ENCODE assay signal across 10 mouse cellular contexts in the genomic region with DNA sequence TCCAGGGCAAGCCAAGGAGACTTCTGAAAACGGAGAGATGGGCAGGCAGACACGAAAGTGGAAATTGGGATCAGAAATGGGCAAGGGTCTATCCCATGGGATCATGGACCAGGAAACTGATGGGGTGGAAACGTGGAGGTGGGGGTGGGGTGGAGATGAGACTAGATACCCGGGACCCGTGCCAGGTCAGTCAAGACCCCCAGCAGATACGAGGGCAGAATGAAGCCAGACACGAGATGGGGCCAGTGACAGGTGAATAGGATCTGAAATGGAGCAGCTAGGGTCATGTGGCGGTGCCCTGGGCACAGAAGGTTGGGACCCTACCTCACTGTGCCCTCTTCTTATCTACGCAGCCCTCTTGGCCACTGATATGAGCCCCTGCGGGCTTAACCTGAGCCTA. TPM values are rescaled to one million over a fixed set of nuclear protein-coding genes. Genes with fewer than 3 reads are reported as not detected.
DNase-seq lines count a peak whose midpoint lies in the region; ATAC-seq and TF ChIP-seq lines count a peak whose summit lies in the region.
"Had no signal": no experiment of that assay in that cellular context is flagged by ENCODE, and none has a peak within 500 bp of the region (broad histone marks: within the 10 kb centered on the region; RNA-seq: fewer than 3 reads in every experiment).

No protein-coding gene starts in this region.

- peak; percentile 38 for DNase-seq in kidney, postnatal 10 days
- DNase-seq in kidney, adult 8-10 months: no peak
- DNase-seq in layer of hippocampus, adult 9-11 months: no peak
- DNase-seq in adrenal gland, adult (ENCODE audit: inconsistent age in 2 of 2, low spot score in 1 of 2): no peak
- no peak for DNase-seq in left cerebral cortex, postnatal 14 days (ENCODE audit: low spot score in 2 of 2)
- DNase-seq: right cerebral cortex, postnatal 14 days had no signal

- TF ChIP-seq CTCF in intestine, postnatal 0 days (IDR thresholded peaks at IDR 0.05; ENCODE audit: low read depth): no peak

- H3K4me2 ChIP-seq in forebrain, embryonic 12.5 days: peak overlapping the region; percentile 70
- H3K4me2 ChIP-seq in intestine, postnatal 0 days (replicated peaks; ENCODE audit: low read depth): peak overlapping the region; percentile 63; the same call in 1 of the 2 replicates
- peak overlapping the region; percentile 62; the same call in 1 of the 2 replicates for H3K4me2 ChIP-seq in neural tube, embryonic 14.5 days (ENCODE audit: low read depth, low read length)

- peaks cover 49% of the 10 kb centered on the region for H3K36me3 ChIP-seq in forebrain, embryonic 12.5 days (replicated peaks)
- peaks cover 46% of the 10 kb centered on the region for H3K36me3 ChIP-seq in intestine, postnatal 0 days (ENCODE audit: control insufficient read depth, insufficient read depth)
- peaks cover 16% of the 10 kb centered on the region for H3K36me3 ChIP-seq in neural tube, embryonic 14.5 days (ENCODE audit: control insufficient read depth, insufficient read depth, low read length)

- 86% methylated on average over 10 of the region's 10 CpGs for WGBS in forebrain, embryonic 12.5 days
- WGBS in intestine, postnatal 0 days: 80% methylated on average over 10 of the region's 10 CpGs
- WGBS in neural tube, embryonic 14.5 days: 83% methylated on average over 10 of the region's 10 CpGs

- no peaks in the 10 kb centered on the region for H3K9me3 ChIP-seq in forebrain, embryonic 12.5 days
- no peaks in the 10 kb centered on the region for H3K9me3 ChIP-seq in intestine, postnatal 0 days (ENCODE audit: control insufficient read depth)
- H3K9me3 ChIP-seq in neural tube, embryonic 14.5 days (ENCODE audit: control insufficient read depth, low read length): no peaks in the 10 kb centered on the region

- H3K4me1 ChIP-seq in forebrain, embryonic 12.5 days: peaks cover 28% of the 10 kb centered on the region
- peaks cover 9% of the 10 kb centered on the region; the same call in 1 of the 2 replicates for H3K4me1 ChIP-seq in intestine, postnatal 0 days (replicated peaks; ENCODE audit: control insufficient read depth, insufficient read depth, low read length)
- H3K4me1 ChIP-seq in neural tube, embryonic 14.5 days (ENCODE audit: control insufficient read depth, insufficient read depth, low read length): peaks cover 18% of the 10 kb centered on the region; the same call in 1 of the 2 replicates

- H3K9ac ChIP-seq in forebrain, embryonic 12.5 days: 0 out of 2 replicates have a peak overlapping the region, but pooled peaks have one; percentile 61
- H3K9ac ChIP-seq in intestine, postnatal 0 days (ENCODE audit: low read depth, low read length): no peak overlapping the region
- 0 out of 2 replicates have a peak overlapping the region, but pooled peaks have one; percentile 42 for H3K9ac ChIP-seq in neural tube, embryonic 14.5 days (replicated peaks; ENCODE audit: low read depth, low read length)

- H3K27ac ChIP-seq in forebrain, embryonic 12.5 days: no peak overlapping the region
- no peak overlapping the region for H3K27ac ChIP-seq in intestine, postnatal 0 days (ENCODE audit: low read depth, low read length)
- 0 out of 2 replicates have a peak overlapping the region, but pooled peaks have one; percentile 48 for H3K27ac ChIP-seq in neural tube, embryonic 14.5 days (ENCODE audit: low read depth, low read length)

- no peak for ATAC-seq in forebrain, embryonic 12.5 days (ENCODE audit: low FRiP score)
- ATAC-seq in intestine, postnatal 0 days: no peak
- ATAC-seq in neural tube, embryonic 14.5 days (ENCODE audit: low read depth): no peak

- intact Hi-C loops in left cerebral cortex, postnatal 14 days (cut with DNase I): no loop called here

- H3K27me3 ChIP-seq in forebrain, embryonic 12.5 days: peaks cover 12% of the 10 kb centered on the region
- no peaks in the 10 kb centered on the region for H3K27me3 ChIP-seq in intestine, postnatal 0 days (replicated peaks; ENCODE audit: control insufficient read depth, insufficient read depth, low read length)
- no peaks in the 10 kb centered on the region for H3K27me3 ChIP-seq in neural tube, embryonic 14.5 days (ENCODE audit: control insufficient read depth, insufficient read depth, low read length)
- H3K27me3 ChIP-seq: megakaryocyte, embryonic 14.5 days had no signal

- no peak overlapping the region; the same call in 1 of the 2 replicates for H3K4me3 ChIP-seq in forebrain, embryonic 12.5 days (replicated peaks)
- H3K4me3 ChIP-seq in intestine, postnatal 0 days (ENCODE audit: low read depth, low read length): no peak overlapping the region
- no peak overlapping the region for H3K4me3 ChIP-seq in neural tube, embryonic 14.5 days (ENCODE audit: low read depth, low read length)
- H3K4me3 ChIP-seq: megakaryocyte, embryonic 14.5 days had no signal

RNA-seq across cellular contexts. Expression of a gene that starts 1.0 kb away (rescaled TPM):
- 0.91 and 0.96 TPM in 2 replicates for polyA plus RNA-seq in forebrain, embryonic 12.5 days (2016; fragmentation: Nextera tagmentation; extraction: Ambion mirVana)
- 1.1 and 1.2 TPM in 2 replicates for polyA plus RNA-seq in intestine, postnatal 0 days (2015; fragmentation: Nextera tagmentation; extraction: Ambion mirVana)
- 0.71 and 1.4 TPM in 2 replicates for polyA plus RNA-seq in neural tube, embryonic 14.5 days (2014; fragmentation: Nextera tagmentation; extraction: Ambion mirVana)
- total RNA-seq in left cerebral cortex, postnatal 14 days (2021): 1 to 10 TPM; 1.4 to 1.5 TPM

RNA-seq across cellular contexts. Expression of a gene that starts 15.0 kb away (rescaled TPM):
- 201 and 214 TPM in 2 replicates for polyA plus RNA-seq in forebrain, embryonic 12.5 days (2016; fragmentation: Nextera tagmentation; extraction: Ambion mirVana)
- 76.1 and 79.3 TPM in 2 replicates for polyA plus RNA-seq in intestine, postnatal 0 days (2015; fragmentation: Nextera tagmentation; extraction: Ambion mirVana)
- polyA plus RNA-seq in neural tube, embryonic 14.5 days (2014; fragmentation: Nextera tagmentation; extraction: Ambion mirVana): 90.2 and 104 TPM in 2 replicates
- 100 to 1,000 TPM; 104 to 109 TPM for total RNA-seq in left cerebral cortex, postnatal 14 days (2021)

RNA-seq across cellular contexts. Expression of a gene that starts 31.5 kb away (rescaled TPM):
- polyA plus RNA-seq in forebrain, embryonic 12.5 days (2016; fragmentation: Nextera tagmentation; extraction: Ambion mirVana): 37.1 and 38.0 TPM in 2 replicates
- 37.0 and 40.2 TPM in 2 replicates for polyA plus RNA-seq in intestine, postnatal 0 days (2015; fragmentation: Nextera tagmentation; extraction: Ambion mirVana)
- 25.1 and 27.7 TPM in 2 replicates for polyA plus RNA-seq in neural tube, embryonic 14.5 days (2014; fragmentation: Nextera tagmentation; extraction: Ambion mirVana)
- 10 to 100 TPM; 63.8 to 74.1 TPM for total RNA-seq in left cerebral cortex, postnatal 14 days (2021)

RNA-seq across cellular contexts. Expression of a gene that starts 47.5 kb away (rescaled TPM):
- 168 and 185 TPM in 2 replicates for polyA plus RNA-seq in forebrain, embryonic 12.5 days (2016; fragmentation: Nextera tagmentation; extraction: Ambion mirVana)
- polyA plus RNA-seq in intestine, postnatal 0 days (2015; fragmentation: Nextera tagmentation; extraction: Ambion mirVana): 69.8 and 75.5 TPM in 2 replicates
- 82.6 and 83.3 TPM in 2 replicates for polyA plus RNA-seq in neural tube, embryonic 14.5 days (2014; fragmentation: Nextera tagmentation; extraction: Ambion mirVana)
- 10 to 100 TPM; 18.4 to 19.7 TPM for total RNA-seq in left cerebral cortex, postnatal 14 days (2021)

RNA-seq across cellular contexts. Expression of a gene that starts 59.5 kb away (rescaled TPM):
- polyA plus RNA-seq in forebrain, embryonic 12.5 days (2016; fragmentation: Nextera tagmentation; extraction: Ambion mirVana): 63.0 and 67.3 TPM in 2 replicates
- 26.1 and 28.8 TPM in 2 replicates for polyA plus RNA-seq in intestine, postnatal 0 days (2015; fragmentation: Nextera tagmentation; extraction: Ambion mirVana)
- 54.3 and 55.2 TPM in 2 replicates for polyA plus RNA-seq in neural tube, embryonic 14.5 days (2014; fragmentation: Nextera tagmentation; extraction: Ambion mirVana)
- 10 to 100 TPM; 38.4 to 40.0 TPM for total RNA-seq in left cerebral cortex, postnatal 14 days (2021)
